Mouse (Mus musculus) gonadal fat pad, adult 2 months (tissue): Measurements from ENCODE around the gene Pxdc1. TPM values are rescaled to one million over a fixed set of nuclear protein-coding genes. Genes with fewer than 3 reads are reported as not detected.

Experiments
- DNase-seq: peaks from one replicate; pipeline ENCODE4 v3.0.0-alpha.2; 2012; ENCODE audit warnings: low read depth
- polyA plus RNA-seq: library from polyadenylated mRNA; depleted of rRNA; stranded (reverse); fragments of >200 nt; gene quantifications from 2 replicates; pipeline ENCODE4 v1.2.3, GENCODE M21; 2012

The Pxdc1 gene
- polyA plus RNA-seq, 1 experiment = 24.5 TPM

DNA sequence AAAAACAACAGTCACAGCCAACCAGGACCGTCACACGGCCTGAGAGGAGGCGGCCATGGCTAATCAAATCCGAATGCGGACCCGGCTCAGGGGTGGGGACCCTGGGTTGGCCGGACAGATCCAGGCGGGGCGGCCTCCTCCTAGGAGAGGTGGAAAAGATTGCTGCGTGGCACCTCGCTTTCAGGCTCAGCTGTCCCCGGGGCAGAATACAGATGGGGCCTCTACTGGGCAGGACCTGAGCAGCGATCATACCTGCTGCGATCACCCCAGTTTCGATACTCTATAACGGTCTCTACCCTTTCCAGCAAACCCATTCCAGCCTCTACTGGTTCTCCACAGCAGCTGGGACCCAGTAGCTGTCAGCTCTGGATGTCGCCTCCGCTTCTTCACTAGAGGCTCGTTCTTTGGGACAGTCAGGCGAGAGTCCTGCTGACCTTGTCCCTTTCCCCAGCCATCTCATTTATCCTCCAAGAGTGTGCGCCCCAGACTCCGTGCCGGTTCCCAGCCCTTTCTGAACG is 1.8 kb downstream of the Pxdc1 start:
- no peak for DNase-seq

DNA sequence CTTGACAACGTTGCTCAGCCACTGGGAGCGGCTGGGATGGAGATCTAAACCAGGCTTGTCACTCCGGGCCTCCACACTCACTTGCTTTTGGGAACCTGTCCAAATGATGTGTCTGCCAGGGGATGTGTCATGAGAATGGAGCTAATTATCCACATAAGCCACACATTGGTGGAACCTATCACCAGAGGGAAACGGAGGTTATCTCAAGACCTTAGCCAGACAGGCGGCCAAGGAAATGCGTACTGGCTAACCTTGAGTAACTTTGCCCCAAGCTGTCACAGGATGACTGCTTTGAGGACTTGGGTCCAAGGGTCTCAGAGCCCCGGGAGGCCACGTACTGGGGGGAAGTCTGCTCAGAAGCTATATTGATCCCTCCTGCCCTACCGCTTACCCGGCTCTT is 2.3 kb downstream of the Pxdc1 start:
- DNase-seq = no peak

DNA sequence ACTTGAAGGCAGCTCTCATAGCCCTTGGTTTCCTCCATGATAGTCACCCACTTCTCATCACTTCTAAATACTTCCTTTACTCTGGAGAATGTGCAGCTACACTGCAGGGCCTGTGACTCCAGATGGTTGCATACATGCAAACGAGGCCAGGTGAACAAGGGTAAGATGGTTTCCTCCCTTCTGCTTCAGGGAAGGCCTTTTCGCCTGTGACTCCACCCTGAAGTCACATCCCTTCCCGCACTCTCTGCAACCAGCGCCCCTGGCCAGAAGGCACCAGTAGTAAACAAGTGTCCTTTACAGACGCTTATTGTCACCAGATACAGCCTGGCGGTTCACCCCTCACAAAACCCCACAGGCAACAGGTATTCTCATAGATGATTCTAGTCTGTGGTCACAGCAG is 2.9 kb downstream of the Pxdc1 start:
- no peak for DNase-seq

DNA sequence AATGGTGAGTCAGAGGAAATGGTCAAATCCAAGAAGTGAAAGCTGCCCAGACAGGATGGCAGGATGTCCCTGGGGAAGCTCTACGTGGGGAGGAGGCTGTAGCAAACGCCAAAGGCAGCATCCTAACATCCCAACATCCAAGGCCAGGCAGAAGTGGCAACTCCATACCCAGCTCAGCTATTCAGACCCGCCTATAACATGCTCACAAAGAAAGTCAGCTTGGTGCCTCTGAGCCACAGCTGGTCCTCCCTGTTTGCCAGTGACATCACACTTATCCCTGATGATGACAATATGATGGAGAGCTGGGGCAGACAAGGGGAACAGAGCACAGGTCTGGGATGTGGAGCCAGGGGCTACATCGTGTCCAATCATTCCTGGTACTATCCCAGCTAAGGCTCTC is 5.5 kb downstream of the Pxdc1 start:
- no peak for DNase-seq

DNA sequence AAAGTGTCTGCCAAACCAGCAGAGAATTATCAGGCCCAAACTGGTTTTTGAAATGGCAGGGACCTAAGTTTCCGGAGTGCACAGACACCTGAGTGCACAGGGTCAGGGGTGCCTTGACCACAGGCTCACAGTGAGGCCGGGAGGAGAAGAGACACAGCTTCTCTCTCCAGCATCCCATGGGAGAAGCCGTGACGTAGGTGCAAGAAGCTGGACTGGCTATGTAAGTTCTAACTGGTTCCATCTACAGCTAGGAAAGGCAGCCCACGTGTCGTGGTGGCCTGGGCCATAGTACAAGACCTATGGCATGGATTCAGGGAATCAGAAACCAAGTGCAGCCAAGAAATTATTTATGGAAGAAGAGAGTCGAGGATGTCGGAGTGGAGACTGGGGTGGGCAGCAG is 6.1 kb downstream of the Pxdc1 start:
- no peak for DNase-seq

DNA sequence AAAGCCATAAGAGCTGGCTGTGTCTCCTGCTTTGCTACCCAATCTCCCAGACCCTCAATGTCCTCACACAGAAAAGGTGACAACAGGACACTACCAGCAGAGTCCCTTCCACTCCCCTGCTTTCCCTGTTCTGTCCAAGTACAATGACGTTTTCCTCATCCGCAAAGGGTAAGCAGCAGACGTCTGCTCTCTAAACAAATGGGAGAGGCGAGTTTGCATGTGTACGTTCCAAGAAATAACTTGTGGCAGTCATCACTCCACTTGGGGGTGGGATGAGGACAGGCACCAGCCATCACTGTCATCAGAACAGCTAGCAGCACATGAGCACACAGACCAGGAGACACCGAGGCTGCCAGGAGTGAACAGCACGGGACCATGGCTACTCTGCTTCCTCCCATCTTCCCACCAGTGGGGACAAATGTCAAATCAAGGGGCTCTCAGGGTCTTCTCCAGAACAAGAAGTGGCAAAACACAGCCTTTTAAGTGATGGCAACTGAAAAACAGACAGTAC is 7.0 kb downstream of the Pxdc1 start:
- DNase-seq = no peak

DNA sequence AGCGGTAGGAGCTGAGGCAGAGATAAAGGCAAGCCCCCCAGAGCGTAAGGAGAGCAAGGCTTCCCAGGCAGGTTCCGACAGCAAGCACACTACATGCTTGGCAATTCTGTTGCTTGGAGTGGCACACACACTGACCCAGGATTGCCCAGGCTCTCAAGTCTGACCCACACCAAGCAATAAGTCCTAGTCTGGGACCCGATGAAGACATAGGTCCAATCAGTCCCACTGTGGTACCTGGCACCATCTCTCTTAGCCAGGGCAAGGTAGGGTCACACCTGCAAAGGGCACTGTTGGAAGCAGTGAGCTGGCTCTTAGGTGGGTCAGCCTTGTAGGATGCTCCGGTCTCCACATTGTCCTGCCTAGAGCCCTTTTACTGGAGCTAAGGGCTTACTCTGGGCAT is 7.8 kb downstream of the Pxdc1 start:
- DNase-seq = no peak

DNA sequence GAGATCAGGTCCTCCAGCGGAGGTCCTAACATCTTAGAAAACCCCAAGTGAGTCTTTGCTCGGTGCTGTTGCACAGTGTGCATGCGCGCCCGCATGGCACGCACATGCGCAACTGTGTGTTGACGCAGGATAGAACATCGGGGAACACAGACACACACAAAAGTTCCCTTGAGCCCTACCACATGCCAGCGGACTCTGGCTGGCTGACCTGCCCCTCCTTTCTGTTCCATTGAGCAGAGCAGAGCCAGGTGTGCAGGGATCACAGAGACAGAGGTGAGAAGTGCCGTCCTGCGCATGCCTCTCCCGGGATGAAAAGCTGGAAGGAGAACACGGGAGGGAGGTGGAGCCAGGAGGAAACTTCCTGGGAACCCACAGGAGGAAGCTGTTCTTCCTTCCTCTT is 8.9 kb downstream of the Pxdc1 start:
- no peak for DNase-seq

DNA sequence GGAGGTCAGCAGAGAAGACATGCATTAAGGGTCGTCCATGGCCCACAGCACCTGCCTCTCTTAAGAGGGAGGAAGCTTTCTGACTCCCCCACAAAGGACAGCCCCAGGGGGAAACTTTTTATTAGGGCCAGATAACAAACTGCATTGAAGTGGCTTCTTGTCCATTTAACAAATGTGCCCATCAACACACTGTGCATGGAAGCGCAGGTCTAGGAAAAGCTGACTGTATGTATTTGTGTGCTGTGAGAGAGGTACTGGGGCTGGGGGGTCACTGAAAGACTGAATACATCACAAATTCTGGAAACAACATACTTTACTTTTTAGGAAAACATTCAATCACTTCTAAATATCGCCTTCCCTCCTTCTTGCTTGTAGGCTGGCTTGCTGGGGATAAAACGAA is 9.4 kb downstream of the Pxdc1 start:
- DNase-seq = no peak

DNA sequence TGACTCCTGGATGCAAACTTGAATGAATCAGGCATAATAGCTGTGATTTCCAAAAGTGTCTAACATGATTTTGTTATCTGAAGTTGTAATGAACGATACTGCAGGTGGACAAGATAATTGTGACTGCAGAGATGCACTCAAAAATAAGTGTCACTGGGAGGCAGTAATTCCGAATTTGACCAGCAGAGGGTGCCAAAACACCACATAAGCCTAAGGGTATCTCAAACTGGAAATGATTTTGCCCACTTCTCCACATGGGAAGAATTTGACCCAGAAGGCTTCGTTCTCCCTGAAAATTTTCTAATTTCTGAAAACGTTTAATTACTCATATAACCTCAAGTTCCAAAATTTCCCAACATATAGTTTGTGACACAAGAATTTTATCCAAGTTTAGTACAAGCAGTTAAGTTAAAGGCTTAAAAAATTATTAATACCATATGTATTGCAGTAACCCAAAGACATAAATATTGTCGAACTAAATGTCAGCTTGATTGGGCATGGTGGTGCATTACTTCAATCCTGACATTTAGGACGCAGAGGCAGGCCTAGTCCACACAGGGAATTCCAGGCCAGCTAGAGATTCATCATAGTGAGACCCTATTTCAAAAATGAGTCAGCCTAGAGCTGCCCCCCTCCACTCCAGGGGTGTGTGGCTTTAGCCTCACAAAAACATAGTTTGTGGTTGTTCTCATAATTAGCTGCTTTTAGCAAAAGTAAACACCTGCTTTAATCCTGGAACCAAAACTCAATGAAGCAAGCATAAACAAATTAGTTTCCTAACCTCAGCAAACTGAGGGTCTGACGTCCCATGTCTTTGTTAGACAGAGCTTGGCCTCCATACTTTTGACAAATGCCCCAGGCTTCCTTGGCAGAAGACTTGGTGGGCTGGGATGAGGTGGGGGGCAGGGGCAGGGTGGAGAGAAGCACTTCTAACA is 10.1 kb downstream of the Pxdc1 start:
- DNase-seq = no peak

DNA sequence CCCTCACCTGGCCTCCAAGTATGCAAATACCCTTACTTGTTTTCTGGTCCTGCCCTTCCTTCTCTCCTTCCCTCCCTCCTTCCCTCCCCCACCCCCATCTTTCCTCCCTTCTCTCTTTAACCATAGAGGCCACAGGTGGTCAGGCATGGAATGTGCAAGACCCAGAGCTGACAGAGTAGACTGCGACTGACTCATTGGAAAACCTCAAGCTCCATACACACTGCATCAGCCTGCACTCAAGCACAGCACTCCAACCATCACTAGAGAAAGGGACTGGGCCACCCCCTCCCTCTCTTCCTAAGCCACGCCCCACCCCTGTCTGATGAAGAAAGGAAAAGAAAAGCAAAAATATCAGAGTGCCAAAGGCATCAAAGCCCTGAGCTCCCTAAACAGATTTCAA is 12.2 kb downstream of the Pxdc1 start:
- no peak for DNase-seq

DNA sequence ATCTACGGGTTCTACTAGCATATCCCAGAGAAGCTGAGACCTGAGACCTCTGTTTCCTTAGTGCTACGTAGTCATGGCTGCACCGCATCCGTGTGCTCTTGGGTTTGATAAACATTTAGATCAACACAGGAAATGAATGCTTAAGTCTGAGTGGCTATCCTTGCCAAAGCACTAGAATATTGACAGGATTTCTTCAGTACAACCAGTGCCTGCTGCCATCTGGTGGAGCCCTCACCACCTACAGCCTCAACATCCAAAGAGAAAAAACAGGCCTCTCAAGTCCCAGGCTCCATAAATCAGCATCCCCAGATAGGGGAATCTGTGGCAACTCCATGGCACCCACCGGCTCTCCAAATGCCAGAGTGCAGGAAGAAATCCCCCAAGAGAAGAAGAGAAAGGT is 17.3 kb downstream of the Pxdc1 start:
- no peak for DNase-seq

DNA sequence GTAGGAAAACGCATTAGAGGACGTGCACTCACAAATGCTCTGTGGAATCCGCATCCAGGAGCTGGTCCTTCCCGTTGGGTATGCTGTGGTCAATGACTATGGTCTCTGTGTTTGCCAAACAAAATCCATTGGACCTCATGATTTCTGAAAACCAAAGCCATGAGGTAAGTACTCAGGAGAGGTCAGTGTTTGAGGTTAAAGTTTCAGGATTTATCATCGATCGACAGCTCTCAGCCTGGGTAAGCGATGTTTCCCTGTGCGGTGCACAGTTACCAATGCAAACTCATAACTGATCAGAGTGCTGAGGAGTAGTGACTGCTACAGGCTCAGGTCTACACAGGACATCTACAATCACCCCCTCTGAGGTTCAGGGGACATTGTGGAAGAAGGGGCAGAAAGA is 23.0 kb downstream of the Pxdc1 start:
- no peak for DNase-seq

DNA sequence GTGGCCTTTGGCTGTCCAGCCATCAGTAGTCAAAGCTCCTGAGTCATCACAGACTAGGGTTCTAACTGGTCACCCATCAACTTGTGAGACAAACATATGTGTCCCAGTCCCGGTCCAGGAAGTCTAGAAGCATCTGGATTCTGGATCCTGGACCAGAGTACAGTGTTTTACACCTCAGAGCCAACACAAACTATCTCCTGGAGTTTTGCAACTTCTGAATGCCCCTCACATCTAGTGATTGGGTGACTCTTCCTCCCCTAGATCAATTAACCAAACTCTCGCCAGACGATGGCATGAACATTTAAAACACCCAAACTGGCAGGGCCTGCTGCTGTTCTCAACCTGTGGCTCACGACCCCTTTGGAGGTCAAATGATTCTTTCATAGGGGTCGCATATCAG is 23.5 kb downstream of the Pxdc1 start:
- no peak for DNase-seq

DNA sequence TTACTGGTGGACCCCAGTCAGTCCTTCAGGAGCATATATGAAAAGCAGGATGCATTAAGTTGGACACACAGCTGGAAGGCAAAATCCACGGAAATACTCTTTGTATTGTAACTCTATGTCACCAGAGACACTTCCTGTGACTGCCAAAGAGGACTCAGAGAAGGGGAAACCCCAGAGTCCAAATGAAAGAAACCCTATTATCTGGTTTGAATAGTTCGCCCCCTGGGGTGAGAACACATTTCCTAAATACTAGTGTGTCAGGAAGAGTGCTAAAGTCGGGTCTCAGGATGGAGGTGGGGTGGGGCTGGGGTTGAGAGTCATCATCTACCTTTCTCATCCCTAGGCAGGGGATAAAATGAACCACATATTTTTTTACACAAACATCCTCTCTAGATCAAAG is 25.8 kb downstream of the Pxdc1 start:
- no peak for DNase-seq

DNA sequence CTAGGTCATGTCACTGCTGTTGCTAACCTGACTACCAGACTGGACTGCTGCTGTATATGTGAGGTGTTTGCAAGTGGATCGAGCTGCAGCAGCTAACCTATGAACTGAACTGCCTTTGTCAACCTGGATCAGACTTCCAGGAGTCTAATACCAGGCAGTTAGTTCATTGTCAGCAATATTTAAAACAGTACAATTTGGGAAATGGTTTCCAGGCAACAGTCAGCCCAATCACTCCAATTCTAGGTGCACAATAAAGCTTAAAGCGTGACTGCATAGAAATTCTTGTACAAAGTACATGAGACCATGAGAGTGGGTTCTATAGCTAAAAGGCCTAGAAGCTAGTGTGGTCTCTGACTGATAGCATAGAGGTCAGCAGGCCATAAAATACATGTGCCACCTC is 28.9 kb downstream of the Pxdc1 start:
- DNase-seq = no peak

DNA sequence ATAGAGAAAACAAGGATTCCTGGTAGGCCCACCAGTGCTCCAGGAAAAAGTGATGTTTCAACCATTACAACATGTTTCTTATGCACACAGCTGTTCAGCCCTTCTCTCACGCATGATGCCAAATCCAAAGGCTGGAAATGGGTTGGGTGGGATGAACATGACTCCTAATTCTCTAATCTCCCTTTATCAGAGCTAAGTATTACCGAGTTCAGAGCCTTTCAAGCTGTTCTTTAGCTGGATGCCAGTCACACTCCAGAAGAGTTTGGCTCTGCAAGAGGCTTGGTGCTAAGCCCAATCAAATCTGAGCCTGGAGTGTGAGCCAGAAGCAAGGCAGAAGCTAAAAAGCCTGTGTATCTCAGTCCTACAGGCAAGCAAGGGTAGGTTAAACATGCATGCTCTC is 40.9 kb downstream of the Pxdc1 start:
- no peak for DNase-seq

DNA sequence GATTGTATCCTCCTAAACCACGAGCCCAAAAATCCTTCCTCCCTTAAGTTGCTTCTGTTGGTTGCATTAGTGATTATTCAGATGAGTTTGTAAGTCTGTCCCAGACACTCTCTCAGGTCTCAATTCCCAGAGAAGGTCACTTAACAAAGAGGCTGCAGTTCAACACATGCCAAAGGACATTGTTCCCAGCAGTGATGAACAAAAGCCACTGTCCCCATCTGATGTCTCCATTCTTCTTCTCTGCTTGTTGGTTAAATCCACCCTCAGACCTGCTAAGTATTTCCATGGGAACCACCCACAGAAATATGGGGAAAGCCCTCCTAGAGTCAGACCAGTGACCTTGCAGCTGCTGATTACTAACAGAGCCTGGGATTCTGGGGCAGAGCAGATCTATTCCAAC is 43.6 kb downstream of the Pxdc1 start:
- DNase-seq = no peak

DNA sequence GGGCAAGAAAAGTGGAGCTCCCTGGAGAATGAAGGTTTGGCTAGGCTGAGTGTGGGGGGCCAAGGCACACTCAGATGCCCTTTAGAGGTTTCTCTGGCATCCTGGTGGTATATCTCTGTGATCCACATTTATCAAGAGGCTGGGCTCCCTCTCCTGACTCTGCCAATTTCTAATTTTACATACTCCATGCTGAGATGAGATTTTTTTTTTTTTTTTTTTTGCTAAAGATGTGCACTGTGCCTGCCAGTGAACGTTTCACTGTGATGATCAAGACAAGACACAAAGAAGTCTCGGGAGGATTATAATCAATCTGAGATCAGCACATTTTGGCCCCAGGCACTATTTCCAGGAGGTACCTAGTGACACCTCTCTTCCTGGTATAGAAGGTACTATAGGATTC is 46.2 kb downstream of the Pxdc1 start:
- DNase-seq = no peak

DNA sequence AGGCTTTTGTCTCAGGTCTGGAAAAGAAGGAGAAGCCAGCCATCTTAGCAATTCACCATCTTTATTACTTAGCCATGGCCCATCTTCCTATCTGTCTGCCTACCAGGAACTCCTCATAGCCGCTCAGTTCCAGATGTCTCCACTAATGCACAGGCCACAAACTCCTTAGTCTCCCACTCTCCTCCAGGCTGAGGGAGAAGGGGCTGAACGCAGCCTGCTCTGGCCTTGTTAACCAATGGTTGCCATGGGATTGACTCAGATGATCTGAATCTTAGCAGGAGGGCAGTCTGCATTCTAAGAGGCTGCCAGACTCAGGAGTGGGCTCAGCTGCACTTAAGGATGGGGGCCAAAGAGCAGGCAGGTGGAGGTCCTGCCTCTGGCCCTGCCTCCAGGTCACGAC is 47.4 kb downstream of the Pxdc1 start:
- no peak for DNase-seq

DNA sequence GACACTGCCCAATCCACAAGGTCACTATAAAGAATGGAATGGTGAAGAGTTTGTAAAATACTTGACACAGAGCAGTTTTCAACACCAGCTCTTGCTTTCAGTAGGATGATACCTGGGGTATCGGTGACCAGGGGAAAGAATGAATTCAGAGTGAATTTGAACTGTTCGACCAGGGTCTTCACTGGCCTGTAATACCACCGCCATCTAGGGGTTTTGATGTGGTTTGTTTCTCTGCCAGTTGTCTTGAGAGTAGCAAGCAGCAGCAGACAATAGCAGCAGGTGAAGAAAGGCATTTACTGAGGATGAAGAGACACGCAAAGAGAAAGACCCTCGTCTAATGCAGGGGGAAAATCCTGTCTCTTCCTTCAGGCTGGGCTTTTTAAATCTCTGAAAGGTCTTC is 48.1 kb downstream of the Pxdc1 start:
- no peak for DNase-seq

DNA sequence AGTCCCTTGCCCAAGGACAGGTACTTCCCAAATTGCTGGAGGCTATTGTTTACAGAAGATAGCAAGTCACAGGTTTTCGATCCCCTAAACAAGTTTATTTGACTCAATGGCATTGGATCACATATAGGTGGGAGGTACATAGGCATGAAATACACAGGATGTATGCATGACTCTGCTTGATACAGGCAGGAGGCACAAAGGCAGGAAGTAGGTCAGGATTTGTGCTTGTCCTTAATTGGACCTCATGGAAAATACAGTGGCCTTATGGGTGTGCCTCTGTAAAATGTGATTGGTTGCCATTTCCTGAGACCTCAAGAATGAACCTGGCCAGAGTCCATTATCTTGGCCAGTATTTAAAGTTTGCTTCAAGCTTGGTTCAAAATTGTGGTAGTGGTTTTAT is 48.9 kb downstream of the Pxdc1 start:
- no peak for DNase-seq

DNA sequence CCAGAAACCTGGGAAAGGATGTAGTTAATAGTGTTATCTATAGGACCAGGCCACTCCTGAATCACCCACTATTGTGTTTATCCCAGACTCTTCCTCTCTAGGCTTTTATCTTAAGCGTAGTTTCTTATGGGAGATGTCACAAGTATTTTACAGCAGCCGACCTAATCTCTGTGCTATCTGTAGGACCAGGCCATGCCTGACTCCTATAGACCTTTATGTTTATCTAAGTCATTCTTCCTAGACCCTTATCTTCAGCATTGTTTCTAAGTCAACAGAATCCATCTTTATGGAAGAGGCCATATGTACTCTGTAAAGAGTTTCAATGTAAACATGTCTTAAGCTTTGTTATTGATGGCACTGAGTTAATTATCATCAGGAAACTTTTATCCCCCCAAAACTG is 50.5 kb downstream of the Pxdc1 start:
- DNase-seq = no peak

DNA sequence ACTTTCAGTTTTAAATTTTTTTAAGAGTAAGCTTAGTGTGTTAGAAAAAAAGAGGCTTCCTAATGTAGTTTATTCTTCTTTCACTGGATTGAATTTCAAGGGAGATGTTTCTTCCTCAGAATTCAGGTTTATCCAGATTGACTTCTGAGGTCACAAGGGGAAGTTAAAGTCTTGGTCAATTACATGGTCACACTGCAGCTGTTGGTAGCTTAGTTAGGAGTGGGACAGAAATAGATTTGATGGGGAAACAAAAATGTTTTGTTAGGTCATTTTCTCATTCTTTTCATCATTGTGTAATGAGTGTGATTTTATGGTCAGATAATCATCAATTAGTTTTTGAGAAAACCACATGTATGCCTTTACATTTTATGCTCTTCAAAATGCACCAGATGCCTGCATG is 56.5 kb downstream of the Pxdc1 start:
- DNase-seq = no peak
